Mouse (Mus musculus): ENCODE data around the gene Arhgef19.
A peak's percentile ranks its signal among the peaks of the same experiment; 100 is the strongest.

The Arhgef19 gene

DNA sequence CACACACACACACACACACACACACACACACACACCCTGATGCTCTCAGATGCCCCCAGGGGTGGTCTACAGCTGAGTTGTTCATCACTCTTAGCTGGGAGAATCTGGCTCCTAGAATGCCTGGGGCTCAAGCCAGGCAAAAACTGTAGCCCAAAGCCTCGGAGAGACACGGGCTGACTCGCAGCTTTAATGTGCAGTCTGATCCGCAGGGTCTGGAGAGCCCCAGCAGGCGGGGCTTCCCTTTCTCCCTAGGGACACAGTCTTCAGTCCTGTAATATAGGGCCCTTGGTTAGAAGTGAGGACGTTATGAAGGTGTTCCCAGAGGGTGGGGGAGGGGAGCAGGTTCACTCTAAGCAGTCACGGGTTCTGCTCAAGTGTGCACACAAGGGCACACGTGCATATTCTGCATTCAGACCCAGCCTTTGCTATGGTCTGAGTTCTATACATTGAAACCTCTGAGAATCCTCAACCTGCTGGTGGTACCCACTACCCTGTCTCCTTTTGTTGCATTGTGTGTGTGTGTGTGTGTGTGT is 44.6 kb downstream of the Arhgef19 start:
- no peak for DNase-seq (ENCODE audit: low read depth, low spot score)

DNA sequence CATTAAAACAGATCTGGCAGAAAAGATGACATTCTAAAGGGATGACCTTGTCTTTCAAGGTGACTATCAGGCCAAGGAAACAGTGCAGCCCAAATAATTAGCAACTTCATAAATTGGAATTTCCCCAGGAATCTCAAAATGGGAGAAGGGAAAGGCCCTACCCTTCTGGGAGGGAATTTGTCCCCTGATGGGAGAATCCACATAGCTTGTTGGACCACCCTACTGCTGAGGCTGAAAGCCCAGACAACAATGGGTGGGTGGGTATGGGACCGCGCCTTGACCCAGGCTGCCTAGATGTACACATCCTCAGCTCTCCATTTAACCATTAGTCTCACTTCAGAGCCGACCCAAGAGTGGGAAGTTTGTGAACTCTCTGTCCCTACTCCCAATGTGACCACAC is 45.2 kb downstream of the Arhgef19 start:
- DNase-seq (ENCODE audit: low read depth, low spot score): no peak

DNA sequence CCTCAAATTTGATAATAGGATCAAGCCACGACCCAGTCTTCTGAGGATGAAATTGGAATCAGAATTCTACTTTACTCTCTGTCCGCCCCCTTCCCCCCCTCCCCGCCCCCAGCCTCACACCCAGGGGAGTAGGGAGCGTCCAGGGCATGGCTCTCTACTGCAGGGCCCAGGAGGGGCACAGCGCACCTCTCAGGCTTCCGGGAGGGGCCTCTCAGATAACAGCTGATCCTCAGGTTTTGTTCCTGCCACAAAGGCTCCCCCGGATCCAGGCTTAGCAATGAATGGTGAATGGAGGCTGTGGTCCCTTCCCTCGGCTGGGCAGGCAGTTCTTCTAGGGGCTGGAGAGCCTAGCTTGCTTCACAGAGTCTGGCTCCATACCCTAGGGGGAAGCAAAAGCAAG is 45.8 kb downstream of the Arhgef19 start:
- DNase-seq (ENCODE audit: low read depth, low spot score): no peak

GRCm38 (mm10) chr4:141286860-141287517 is 47.7 kb downstream of the Arhgef19 start:
- no peak for DNase-seq (ENCODE audit: low read depth, low spot score)

GRCm38 (mm10) chr4:141287518-141288004 is 48.3 kb downstream of the Arhgef19 start:
- no peak for DNase-seq (ENCODE audit: low read depth, low spot score)

DNA sequence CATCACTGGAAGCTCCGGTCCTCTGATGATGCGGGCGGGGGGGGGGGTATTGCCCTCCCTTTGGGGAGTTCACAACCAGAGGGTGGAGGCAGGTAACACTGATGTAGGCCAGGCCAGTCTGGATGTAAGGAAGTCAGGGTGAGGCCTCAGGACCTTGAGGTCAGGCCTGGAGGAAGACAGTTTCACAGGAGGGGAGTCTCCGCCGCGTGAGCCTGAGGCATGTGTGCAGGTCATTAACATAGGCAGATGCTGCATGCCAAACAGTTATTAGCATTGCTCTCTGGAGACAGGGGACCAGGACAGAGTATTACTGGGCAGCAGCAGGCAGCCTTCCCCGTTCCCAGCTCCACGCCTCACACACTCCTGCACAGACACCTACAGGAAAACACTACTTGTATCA is 48.9 kb downstream of the Arhgef19 start:
- no peak for DNase-seq (ENCODE audit: low read depth, low spot score)

DNA sequence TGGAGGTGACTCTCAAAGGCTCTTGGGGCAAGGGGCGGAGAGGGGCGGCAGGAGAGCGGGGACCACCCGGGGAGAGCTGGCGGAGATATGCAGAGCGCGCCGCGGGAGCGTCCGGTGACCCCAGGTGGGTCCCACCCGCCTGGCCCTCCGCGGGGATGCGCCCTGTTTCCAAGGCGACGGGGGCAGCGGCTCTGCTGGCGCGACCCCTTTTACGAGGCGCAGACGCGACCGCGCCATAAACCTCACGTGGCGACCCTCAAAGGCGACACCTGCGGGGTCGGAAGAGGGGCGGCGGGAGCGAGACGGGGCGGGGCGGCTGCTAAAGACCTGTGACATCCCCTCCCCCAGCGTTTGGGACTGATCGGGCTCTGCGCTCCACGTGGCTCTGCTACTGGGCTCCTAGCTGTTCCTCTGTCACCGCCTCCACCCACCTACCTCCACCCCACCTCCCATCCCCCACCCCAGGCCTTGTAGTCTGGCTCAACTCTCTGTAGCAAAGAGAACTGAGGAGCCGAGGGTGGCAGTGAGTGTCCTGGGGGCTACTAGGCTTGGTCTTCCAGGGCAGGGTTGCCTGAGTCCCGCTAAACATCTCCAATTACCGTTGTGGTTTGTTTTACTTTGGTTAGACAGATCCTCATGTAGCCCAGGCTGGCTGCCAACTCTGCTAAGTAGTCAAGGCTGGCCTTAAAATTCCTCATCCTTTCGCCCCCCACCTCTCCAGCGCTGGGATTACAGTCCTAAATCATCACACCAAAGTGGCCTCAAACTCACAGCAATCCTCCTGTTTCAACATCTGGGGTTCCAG is 52.5 kb downstream of the Arhgef19 start:
- no peak for DNase-seq (ENCODE audit: low read depth, low spot score)

GRCm38 (mm10) chr4:141295774-141296186 is 56.5 kb downstream of the Arhgef19 start:
- DNase-seq (ENCODE audit: low read depth, low spot score): no peak

DNA sequence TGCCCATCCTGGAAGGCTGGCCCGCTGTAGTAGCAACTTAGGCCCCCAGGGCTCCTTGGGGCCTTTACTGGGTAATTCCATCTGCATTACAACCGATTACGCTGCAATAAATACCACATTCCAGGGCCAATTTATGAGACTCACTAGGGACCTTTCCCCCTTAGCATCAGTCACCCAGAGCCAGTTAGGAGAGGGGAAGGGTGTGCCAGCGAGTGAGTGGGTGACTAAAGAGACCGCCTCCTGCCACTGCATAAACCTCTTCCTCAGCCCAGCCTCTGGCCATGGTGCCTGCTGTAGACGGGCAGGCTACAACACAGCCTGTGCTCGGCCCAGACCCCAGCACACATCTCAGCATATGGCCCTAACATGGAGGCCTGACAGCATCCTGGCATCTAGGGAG is 58.6 kb downstream of the Arhgef19 start:
- DNase-seq (ENCODE audit: low read depth, low spot score): no peak

DNA sequence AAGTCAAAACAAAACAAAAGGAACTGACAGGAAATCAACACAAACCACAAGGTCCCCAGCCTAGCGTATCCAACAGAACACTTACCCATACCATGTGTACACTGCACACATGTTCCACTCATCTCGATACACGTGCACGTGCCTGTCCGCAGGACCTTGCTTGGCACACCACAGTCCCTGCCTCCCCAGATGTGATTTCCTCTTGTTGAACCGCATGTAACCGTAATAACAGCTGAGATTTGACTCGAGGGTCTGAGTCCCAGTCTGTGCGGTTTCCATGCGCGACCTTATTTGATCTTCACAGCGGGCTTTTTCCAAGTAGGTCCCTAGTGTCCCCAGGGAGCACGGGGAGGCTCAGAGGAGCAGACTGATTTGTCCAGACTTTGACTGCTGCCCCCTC is 60.1 kb downstream of the Arhgef19 start:
- DNase-seq (ENCODE audit: low read depth, low spot score): no peak

- DNase-seq (ENCODE audit: low read depth, low spot score): no peak
Measured at GRCm38 (mm10) chr4:141300196-141300595, 60.9 kb downstream of the Arhgef19 start.

- peak; percentile 14 for DNase-seq (ENCODE audit: low read depth, low spot score)
Measured at GRCm38 (mm10) chr4:141301116-141301553, 61.8 kb downstream of the Arhgef19 start, which contains the start of gene Epha2. Epha2 (plus strand) TSS chr4:141301240.

GRCm38 (mm10) chr4:141301591-141302427 is 62.5 kb downstream of the Arhgef19 start:
- DNase-seq (ENCODE audit: low read depth, low spot score): no peak

DNA sequence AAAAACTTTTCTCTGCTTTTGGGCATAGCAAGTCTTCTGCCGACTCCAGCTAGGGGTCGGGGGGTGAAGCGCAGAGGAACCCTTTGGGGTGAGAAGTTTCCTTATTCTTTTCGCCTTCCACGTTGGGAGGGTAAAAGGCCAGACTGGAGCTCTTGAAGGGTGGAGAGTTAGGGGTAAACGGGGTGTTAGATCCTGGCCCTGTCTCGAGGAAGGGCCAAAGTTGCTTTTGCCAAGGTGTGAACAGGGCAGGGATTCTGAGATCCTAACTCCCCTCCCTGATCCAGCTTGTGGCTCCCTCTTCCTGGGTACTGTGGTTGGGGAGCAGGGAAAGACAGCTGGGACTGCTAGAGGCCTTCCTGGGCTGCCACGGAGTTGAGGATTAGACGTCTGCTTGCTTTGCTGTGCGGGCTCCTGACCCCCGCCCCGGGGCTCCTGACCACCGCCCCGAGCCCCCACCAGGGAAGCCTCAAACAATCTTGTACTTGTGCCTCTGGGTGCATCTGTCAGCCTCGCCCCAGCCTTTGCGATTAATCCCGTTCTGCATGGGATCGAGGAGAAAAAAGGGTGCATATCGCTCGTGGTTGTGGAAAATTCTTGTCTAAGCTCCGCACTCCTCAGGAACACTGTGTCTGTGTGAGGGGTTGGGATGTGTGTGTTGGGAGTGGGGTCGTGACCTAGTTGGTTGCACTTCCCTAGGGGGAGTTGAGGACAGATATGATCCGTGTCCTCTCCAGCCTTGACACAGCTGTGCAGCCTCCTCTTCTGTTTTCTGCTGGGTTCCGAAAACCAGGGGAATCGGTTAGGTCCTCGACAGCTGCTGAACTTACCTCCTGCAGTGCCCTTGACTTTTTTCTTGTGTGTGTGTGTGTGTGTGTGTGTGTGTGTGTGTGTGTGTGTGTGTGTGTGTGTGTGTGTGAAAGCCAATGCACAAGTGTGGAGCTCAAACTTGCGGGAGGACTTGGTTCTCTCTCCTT is 63.4 kb downstream of the Arhgef19 start:
- DNase-seq (ENCODE audit: low read depth, low spot score): no peak

- DNase-seq (ENCODE audit: low read depth, low spot score): no peak
Measured at GRCm38 (mm10) chr4:141303402-141304222, 64.3 kb downstream of the Arhgef19 start.

DNA sequence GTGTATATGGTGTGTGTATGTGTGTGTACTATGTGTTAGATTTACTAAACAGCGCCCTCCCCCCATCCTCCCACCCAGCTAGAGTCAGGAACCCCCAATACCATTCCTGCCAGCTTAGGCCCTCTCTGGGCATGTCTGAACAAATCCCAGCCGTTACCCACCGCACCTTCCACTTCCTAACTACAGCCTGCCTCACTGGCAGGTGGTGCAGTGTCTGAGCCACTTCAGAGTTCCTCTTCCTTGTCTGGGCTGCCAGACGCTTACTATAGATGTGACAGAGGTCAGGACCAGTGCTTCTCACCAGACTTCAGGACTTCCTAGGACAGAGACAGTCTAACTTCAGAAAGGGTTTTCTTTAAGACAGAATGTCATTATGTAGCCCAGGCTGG is 64.9 kb downstream of the Arhgef19 start:
- DNase-seq (ENCODE audit: low read depth, low spot score): no peak

- DNase-seq (ENCODE audit: low read depth, low spot score): no peak
Measured at GRCm38 (mm10) chr4:141306057-141306456, 66.8 kb downstream of the Arhgef19 start.
